Mouse (Mus musculus): Measurements from ENCODE around the gene Prpf19. TPM values are rescaled to one million over a fixed set of nuclear protein-coding genes. Genes with fewer than 3 reads are reported as not detected.

Prpf19 gene
- polyA plus RNA-seq, 1 experiment from 2014 or later = 55.3 TPM

- Histone ChIP-seq H3K4me3 (ENCODE audit: low read depth, low read length) (peak overlapping the region; percentile 55), H3K36me3 (ENCODE audit: control insufficient read depth, insufficient read depth, low read length) (no peaks in the 10 kb centered on the region), H3K4me1 (ENCODE audit: control insufficient read depth, insufficient read depth, low read length) (peaks cover 10% of the 10 kb centered on the region; the same call in 1 of the 2 replicates), H3K27ac (replicated peaks; ENCODE audit: low read depth, low read length) (no peak overlapping the region), H3K9me3 (ENCODE audit: control insufficient read depth, low read length) (no peaks in the 10 kb centered on the region), H3K9ac (ENCODE audit: low read length) (no peak overlapping the region), H3K27me3 (ENCODE audit: control insufficient read depth, insufficient read depth, low read length) (no peaks in the 10 kb centered on the region), H3K4me2 (ENCODE audit: low read depth, severe bottlenecking) (peak overlapping the region; percentile 95)
- 56% methylated on average over 7 of the region's 7 CpGs for WGBS
- ATAC-seq (ENCODE audit: insufficient number of reproducible peaks, low FRiP score, low TSS enrichment, low read depth) (peak; percentile 4; the same call in 1 of the 2 replicates), DNase-seq (ENCODE audit: low spot score) (no peak)
These were observed 14.7 kb upstream of the Prpf19 start for GRCm38 (mm10) chr19:10880085-10880974.

- Histone ChIP-seq H3K36me3 (ENCODE audit: control insufficient read depth, insufficient read depth, low read length) (no peaks in the 10 kb centered on the region), H3K27ac (replicated peaks; ENCODE audit: low read depth, low read length) (peak overlapping the region; percentile 77; the same call in 1 of the 2 replicates), H3K27me3 (ENCODE audit: control insufficient read depth, insufficient read depth, low read length) (no peaks in the 10 kb centered on the region), H3K4me3 (ENCODE audit: low read depth, low read length) (peak overlapping the region; percentile 55), H3K4me2 (ENCODE audit: low read depth, severe bottlenecking) (peak overlapping the region; percentile 95), H3K9me3 (ENCODE audit: control insufficient read depth, low read length) (no peaks in the 10 kb centered on the region), H3K4me1 (ENCODE audit: control insufficient read depth, insufficient read depth, low read length) (peaks cover 10% of the 10 kb centered on the region; the same call in 1 of the 2 replicates), H3K9ac (ENCODE audit: low read length) (peak overlapping the region; percentile 86)
- ATAC-seq (ENCODE audit: insufficient number of reproducible peaks, low FRiP score, low TSS enrichment, low read depth) (no peak), DNase-seq (ENCODE audit: low spot score) (no peak)
- 2% methylated on average over 13 of the region's 14 CpGs for WGBS
These were observed 14.0 kb upstream of the Prpf19 start for GRCm38 (mm10) chr19:10880975-10881425.

- no peaks in the 10 kb centered on the region for H3K9me3 ChIP-seq (ENCODE audit: control insufficient read depth, low read length)
- H3K27ac ChIP-seq (replicated peaks; ENCODE audit: low read depth, low read length) = peak within 1 kb of the TSS; percentile 86
- peak; percentile 96 for DNase-seq (ENCODE audit: low spot score)
- under 1% methylated on average over 49 of the region's 49 CpGs for WGBS
- ATAC-seq (ENCODE audit: insufficient number of reproducible peaks, low FRiP score, low TSS enrichment, low read depth) = peak; percentile 92
- H3K4me1 ChIP-seq (ENCODE audit: control insufficient read depth, insufficient read depth, low read length) = peaks cover 10% of the 10 kb centered on the region; the same call in 1 of the 2 replicates
- peak within 1 kb of the TSS; percentile 55 for H3K4me3 ChIP-seq (ENCODE audit: low read depth, low read length)
- H3K36me3 ChIP-seq (ENCODE audit: control insufficient read depth, insufficient read depth, low read length) = no peaks in the 10 kb centered on the region
- peak within 1 kb of the TSS; percentile 86 for H3K9ac ChIP-seq (ENCODE audit: low read length)
- H3K4me2 ChIP-seq (ENCODE audit: low read depth, severe bottlenecking) = peak within 1 kb of the TSS; percentile 95
- H3K27me3 ChIP-seq (ENCODE audit: control insufficient read depth, insufficient read depth, low read length) = no peaks in the 10 kb centered on the region
These were observed 13.4 kb upstream of the Prpf19 start, which contains the start of gene Tmem109 for GRCm38 (mm10) chr19:10881426-10882154. TSS of gene Tmem109 (minus strand) at chr19:10882001.

GRCm38 (mm10) chr19:10892201-10892600 is 2.8 kb upstream of the Prpf19 start:
- ATAC-seq (ENCODE audit: insufficient number of reproducible peaks, low FRiP score, low TSS enrichment, low read depth) (no peak), DNase-seq (ENCODE audit: low spot score) (no peak)
- H3K9ac ChIP-seq (ENCODE audit: low read length) = no peak overlapping the region
- no peak overlapping the region for H3K4me3 ChIP-seq (ENCODE audit: low read depth, low read length)
- no peaks in the 10 kb centered on the region for H3K9me3 ChIP-seq (ENCODE audit: control insufficient read depth, low read length)
- H3K27me3 ChIP-seq (ENCODE audit: control insufficient read depth, insufficient read depth, low read length) = no peaks in the 10 kb centered on the region
- no peak overlapping the region for H3K27ac ChIP-seq (replicated peaks; ENCODE audit: low read depth, low read length)
- H3K4me1 ChIP-seq (ENCODE audit: control insufficient read depth, insufficient read depth, low read length) = 0 out of 2 replicates have a peak, but pooled peaks cover 6% of the 10 kb centered on the region
- no peak overlapping the region for H3K4me2 ChIP-seq (ENCODE audit: low read depth, severe bottlenecking)
- 93% methylated on average over 3 of the region's 3 CpGs for WGBS
- H3K36me3 ChIP-seq (ENCODE audit: control insufficient read depth, insufficient read depth, low read length) = no peaks in the 10 kb centered on the region

- Histone ChIP-seq H3K36me3 (ENCODE audit: control insufficient read depth, insufficient read depth, low read length) (peaks cover 15% of the 10 kb centered on the region), H3K27me3 (ENCODE audit: control insufficient read depth, insufficient read depth, low read length) (no peaks in the 10 kb centered on the region), H3K9me3 (ENCODE audit: control insufficient read depth, low read length) (no peaks in the 10 kb centered on the region), H3K4me2 (ENCODE audit: low read depth, severe bottlenecking) (peak overlapping the region; percentile 76), H3K27ac (replicated peaks; ENCODE audit: low read depth, low read length) (peak overlapping the region; percentile 91; the same call in 1 of the 2 replicates), H3K4me3 (ENCODE audit: low read depth, low read length) (peak overlapping the region; percentile 93), H3K4me1 (ENCODE audit: control insufficient read depth, insufficient read depth, low read length) (0 out of 2 replicates have a peak, but pooled peaks cover 6% of the 10 kb centered on the region), H3K9ac (ENCODE audit: low read length) (peak overlapping the region; percentile 94)
- ATAC-seq (ENCODE audit: insufficient number of reproducible peaks, low FRiP score, low TSS enrichment, low read depth) (no peak), DNase-seq (ENCODE audit: low spot score) (no peak)
- under 1% methylated on average over 16 of the region's 16 CpGs for WGBS
These were observed 677 bp downstream of the Prpf19 start for GRCm38 (mm10) chr19:10895708-10896107.

GRCm38 (mm10) chr19:10896849-10897248 is 1.8 kb downstream of the Prpf19 start:
- no peaks in the 10 kb centered on the region for H3K27me3 ChIP-seq (ENCODE audit: control insufficient read depth, insufficient read depth, low read length)
- H3K9ac ChIP-seq (ENCODE audit: low read length) = no peak overlapping the region
- DNase-seq (ENCODE audit: low spot score) = no peak
- 0 out of 2 replicates have a peak, but pooled peaks cover 6% of the 10 kb centered on the region for H3K4me1 ChIP-seq (ENCODE audit: control insufficient read depth, insufficient read depth, low read length)
- no peaks in the 10 kb centered on the region for H3K9me3 ChIP-seq (ENCODE audit: control insufficient read depth, low read length)
- H3K4me3 ChIP-seq (ENCODE audit: low read depth, low read length) = no peak overlapping the region
- H3K27ac ChIP-seq (replicated peaks; ENCODE audit: low read depth, low read length) = no peak overlapping the region
- peaks cover 19% of the 10 kb centered on the region for H3K36me3 ChIP-seq (ENCODE audit: control insufficient read depth, insufficient read depth, low read length)
- no peak for ATAC-seq (ENCODE audit: insufficient number of reproducible peaks, low FRiP score, low TSS enrichment, low read depth)
- WGBS = 85% methylated on average over 7 of the region's 7 CpGs
- H3K4me2 ChIP-seq (ENCODE audit: low read depth, severe bottlenecking) = no peak overlapping the region; the same call in 1 of the 2 replicates

GRCm38 (mm10) chr19:10897491-10897890 is 2.5 kb downstream of the Prpf19 start:
- WGBS = 86% methylated on average over 8 of the region's 8 CpGs
- H3K9me3 ChIP-seq (ENCODE audit: control insufficient read depth, low read length) = no peaks in the 10 kb centered on the region
- no peak overlapping the region for H3K9ac ChIP-seq (ENCODE audit: low read length)
- no peak for DNase-seq (ENCODE audit: low spot score)
- H3K4me3 ChIP-seq (ENCODE audit: low read depth, low read length) = no peak overlapping the region
- H3K36me3 ChIP-seq (ENCODE audit: control insufficient read depth, insufficient read depth, low read length) = peaks cover 22% of the 10 kb centered on the region
- no peak overlapping the region for H3K4me2 ChIP-seq (ENCODE audit: low read depth, severe bottlenecking)
- H3K27ac ChIP-seq (replicated peaks; ENCODE audit: low read depth, low read length) = no peak overlapping the region
- H3K4me1 ChIP-seq (ENCODE audit: control insufficient read depth, insufficient read depth, low read length) = 0 out of 2 replicates have a peak, but pooled peaks cover 6% of the 10 kb centered on the region
- no peaks in the 10 kb centered on the region for H3K27me3 ChIP-seq (ENCODE audit: control insufficient read depth, insufficient read depth, low read length)
- no peak for ATAC-seq (ENCODE audit: insufficient number of reproducible peaks, low FRiP score, low TSS enrichment, low read depth)

GRCm38 (mm10) chr19:10900315-10900714 is 5.3 kb downstream of the Prpf19 start:
- no peak overlapping the region for H3K4me3 ChIP-seq (ENCODE audit: low read depth, low read length)
- no peaks in the 10 kb centered on the region for H3K9me3 ChIP-seq (ENCODE audit: control insufficient read depth, low read length)
- no peak overlapping the region for H3K9ac ChIP-seq (ENCODE audit: low read length)
- ATAC-seq (ENCODE audit: insufficient number of reproducible peaks, low FRiP score, low TSS enrichment, low read depth) = no peak
- H3K27me3 ChIP-seq (ENCODE audit: control insufficient read depth, insufficient read depth, low read length) = no peaks in the 10 kb centered on the region
- no peak overlapping the region for H3K27ac ChIP-seq (replicated peaks; ENCODE audit: low read depth, low read length)
- no peak for DNase-seq (ENCODE audit: low spot score)
- H3K36me3 ChIP-seq (ENCODE audit: control insufficient read depth, insufficient read depth, low read length) = peaks cover 39% of the 10 kb centered on the region
- H3K4me2 ChIP-seq (ENCODE audit: low read depth, severe bottlenecking) = no peak overlapping the region
- 0 out of 2 replicates have a peak, but pooled peaks cover 6% of the 10 kb centered on the region for H3K4me1 ChIP-seq (ENCODE audit: control insufficient read depth, insufficient read depth, low read length)
- WGBS = 89% methylated on average over 6 of the region's 6 CpGs

All from limb, embryonic 11.5 days (tissue).